Mouse (Mus musculus) urinary bladder, postnatal 4 days (tissue): Measurements from ENCODE around the gene Wfdc12.
"Not testable (repeated sequence)": the region's sequence is repeated elsewhere in the genome, so short reads cannot be mapped to it uniquely, and the experiment has no call there.

ENCODE experiments used
- DNase-seq, 2 experiments: peaks; one replicate each; pipeline ENCODE4 v3.0.0; 2021 to 2022; ENCODE audit warnings: low spot score in 2 of 2

The Wfdc12 gene

GRCm38 (mm10) chr2:164190576-164190975 lies at the start of gene Wfdc12:
Gene Wfdc12 (minus strand): TSS chr2:164190608.
- DNase-seq = peak in 1 of 2 experiments; percentile 54

- no peak for DNase-seq
These were observed 48.0 kb upstream of the Wfdc12 start, which contains the start of gene Svs2 for GRCm38 (mm10) chr2:164238366-164238765. Gene Svs2 (minus strand): TSS chr2:164238466.

- DNase-seq = no peak
These were observed 42.3 kb upstream of the Wfdc12 start for GRCm38 (mm10) chr2:164232671-164233070.

- DNase-seq = no peak
These were observed 38.1 kb upstream of the Wfdc12 start for GRCm38 (mm10) chr2:164228361-164229070.

GRCm38 (mm10) chr2:164221522-164221921 lies 31.1 kb upstream of the Wfdc12 start, which contains the start of gene Wfdc15b:
Gene Wfdc15b (minus strand): TSS chr2:164221660.
- no peak for DNase-seq

GRCm38 (mm10) chr2:164219295-164219694 lies 28.9 kb upstream of the Wfdc12 start:
- no peak for DNase-seq

GRCm38 (mm10) chr2:164212711-164213110 lies 22.3 kb upstream of the Wfdc12 start:
- no peak for DNase-seq

GRCm38 (mm10) chr2:164210892-164211291 lies 20.5 kb upstream of the Wfdc12 start:
- no peak for DNase-seq

- DNase-seq = no peak
These were observed 16.3 kb upstream of the Wfdc12 start for GRCm38 (mm10) chr2:164206676-164207075.

- not testable (repeated sequence) for DNase-seq
These were observed 15.6 kb upstream of the Wfdc12 start for GRCm38 (mm10) chr2:164206011-164206410.

GRCm38 (mm10) chr2:164199626-164200327 lies 9.4 kb upstream of the Wfdc12 start, which contains the start of gene Wfdc15a:
Gene Wfdc15a (minus strand): TSS chr2:164200130.
- peak in 1 of 2 experiments; percentile 46 for DNase-seq

- peak in 1 of 2 experiments; percentile 10 for DNase-seq
These were observed 6.2 kb upstream of the Wfdc12 start for GRCm38 (mm10) chr2:164196700-164196990.

- DNase-seq = peak; percentile 11 to 22
These were observed 5.7 kb upstream of the Wfdc12 start for GRCm38 (mm10) chr2:164195971-164196699.

- peak; percentile 7 to 40 for DNase-seq
These were observed 4.7 kb upstream of the Wfdc12 start for GRCm38 (mm10) chr2:164194959-164195630.

- DNase-seq = peak; percentile 9 to 22
These were observed 1.9 kb upstream of the Wfdc12 start for GRCm38 (mm10) chr2:164192279-164192678.

GRCm38 (mm10) chr2:164188722-164189121 lies 1.7 kb downstream of the Wfdc12 start:
- peak in 1 of 2 experiments; percentile 45 for DNase-seq

GRCm38 (mm10) chr2:164184145-164184719 lies 6.2 kb downstream of the Wfdc12 start:
- DNase-seq = peak in 1 of 2 experiments; percentile 43

GRCm38 (mm10) chr2:164183340-164183739 lies 7.1 kb downstream of the Wfdc12 start:
- DNase-seq = no peak

- peak in 1 of 2 experiments; percentile 54 for DNase-seq
These were observed 7.6 kb downstream of the Wfdc12 start, which contains the start of gene Wfdc5 for GRCm38 (mm10) chr2:164182692-164183255. Gene Wfdc5 (minus strand): TSS chr2:164182742.

- DNase-seq = no peak
These were observed 9.6 kb downstream of the Wfdc12 start for GRCm38 (mm10) chr2:164180770-164181169.

- DNase-seq = peak in 1 of 2 experiments; percentile 57
These were observed 10.3 kb downstream of the Wfdc12 start for GRCm38 (mm10) chr2:164180124-164180523.
